Mouse (Mus musculus): ENCODE data around the gene Map3k10.

Gene Map3k10

GRCm38 (mm10) chr7:27674522-27675221 is at the start of gene Map3k10:
Map3k10 (minus strand) TSS chr7:27674598.
- DNase-seq: peak; percentile 96

- no peak for DNase-seq
These were observed 47.6 kb upstream of the Map3k10 start for GRCm38 (mm10) chr7:27721951-27722350.

DNA sequence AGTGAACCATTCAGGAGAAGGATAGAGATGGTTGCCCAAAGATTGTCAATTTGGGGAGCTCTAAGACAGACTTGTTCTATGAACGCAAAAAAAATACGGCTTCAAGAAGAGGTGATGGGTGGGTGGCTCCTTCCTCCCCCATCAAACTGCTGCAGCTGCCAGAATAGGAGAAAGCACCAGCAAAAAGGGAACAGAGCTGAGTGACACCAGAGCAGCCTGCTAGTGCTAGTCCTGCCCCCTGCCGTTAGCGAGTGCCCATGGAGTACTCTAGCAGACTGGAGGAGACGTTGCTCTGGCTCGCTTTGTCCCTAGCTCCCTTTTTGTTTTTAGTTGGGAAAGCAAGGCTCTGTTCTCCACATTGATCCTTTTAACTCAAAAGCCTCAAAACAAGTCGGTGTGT is 36.0 kb upstream of the Map3k10 start:
- DNase-seq: no peak

DNA sequence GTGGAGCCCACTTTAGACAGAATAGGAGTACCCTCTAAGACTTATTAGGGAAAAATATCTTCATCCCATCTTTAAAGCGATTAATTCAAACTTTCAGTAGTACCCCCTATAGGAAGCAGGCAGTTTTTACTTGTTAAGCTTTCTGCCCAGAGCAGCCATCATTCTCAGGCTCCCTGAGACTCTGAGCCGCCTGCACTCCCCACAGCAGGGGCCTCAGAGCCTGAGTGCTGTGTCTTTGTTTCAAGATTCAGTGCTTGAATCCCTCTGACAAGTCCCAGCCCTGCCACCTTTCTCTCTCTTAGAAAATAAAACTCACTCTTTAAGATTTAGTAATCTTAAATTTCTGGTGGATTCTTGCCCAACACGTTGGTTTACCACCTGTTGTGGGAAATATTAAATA is 22.3 kb upstream of the Map3k10 start:
- no peak for DNase-seq

DNA sequence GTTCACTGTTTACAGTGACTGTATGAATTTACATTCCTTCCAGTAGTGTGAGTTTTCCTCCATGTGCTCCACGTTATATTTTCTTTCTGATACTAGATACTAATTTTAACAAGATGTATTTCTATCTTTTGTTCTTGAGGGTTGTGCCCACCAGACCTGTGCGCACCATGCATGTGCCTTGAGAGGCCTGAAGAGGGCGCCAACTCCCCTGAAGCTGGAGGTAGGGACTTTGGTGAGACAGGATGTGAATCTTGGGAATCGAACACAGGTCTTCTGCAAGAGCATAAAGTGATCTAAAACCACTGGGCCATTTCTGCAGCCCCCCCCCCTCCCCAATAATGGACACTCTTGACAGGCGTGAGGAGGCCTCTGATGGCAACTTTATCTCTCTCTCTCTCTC is 16.7 kb upstream of the Map3k10 start:
- DNase-seq: peak; percentile 57

DNA sequence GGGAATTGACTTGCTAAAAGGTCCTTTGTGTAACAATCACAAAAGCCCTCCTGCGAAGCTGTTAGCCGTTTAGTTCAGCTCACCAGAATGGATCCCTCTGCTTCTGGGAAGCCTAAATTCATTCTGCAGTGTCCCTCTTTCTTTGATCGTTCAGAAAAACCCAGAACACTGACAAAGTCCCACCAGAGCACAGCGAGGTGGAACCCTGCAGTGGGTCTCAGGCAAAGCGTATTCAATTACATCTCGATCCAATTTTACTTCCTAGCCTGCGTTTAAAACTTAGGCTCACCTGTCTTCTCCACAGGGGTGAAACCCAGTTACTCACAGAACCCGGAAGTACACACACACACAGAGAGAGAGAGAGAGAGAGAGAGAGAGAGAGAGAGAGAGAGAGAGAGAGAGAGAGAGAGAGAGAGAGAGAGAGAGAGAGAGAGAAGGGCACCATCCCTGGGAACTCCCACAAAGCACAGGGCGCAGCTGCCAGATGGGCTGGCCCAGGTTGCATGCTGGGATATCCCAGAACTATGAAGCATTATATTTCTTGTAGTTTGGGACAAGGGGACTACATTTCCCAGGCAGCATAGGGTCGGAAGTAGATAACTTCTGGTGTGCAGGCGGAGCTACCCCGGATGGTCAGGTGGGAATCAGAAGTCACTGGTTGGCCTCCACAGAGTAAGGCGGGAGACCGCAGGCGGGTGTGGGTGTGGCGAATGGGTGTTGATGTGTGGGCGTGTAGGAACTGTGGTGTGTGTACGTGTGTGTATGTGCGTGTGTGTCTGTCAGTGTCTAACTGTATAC is 14.6 kb upstream of the Map3k10 start, which contains the start of gene Zfp607b:
Gene Zfp607b (plus strand): TSS at position 526 of the 798 bp plus-strand sequence.
- DNase-seq: peak; percentile 92

- no peak for DNase-seq
These were observed 13.9 kb upstream of the Map3k10 start for GRCm38 (mm10) chr7:27688246-27688788.

DNA sequence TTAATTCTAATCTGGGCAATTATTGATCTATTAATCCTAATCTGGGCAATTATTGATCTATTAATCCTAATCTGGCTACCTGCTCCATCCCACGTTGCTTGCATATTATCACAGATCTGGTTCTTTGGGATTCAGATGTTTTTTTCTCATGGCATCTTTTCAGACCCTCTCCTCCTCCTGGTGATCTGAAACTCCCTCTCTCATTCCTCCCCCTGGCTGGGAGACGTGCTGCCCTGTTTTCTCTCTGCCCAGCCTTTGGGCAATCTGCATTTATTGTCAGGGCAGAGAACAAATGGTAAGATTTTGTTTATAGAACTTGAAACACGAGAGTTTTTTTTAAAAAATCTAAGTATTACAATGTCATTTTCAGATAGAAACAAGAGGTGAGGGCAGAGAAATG is 13.4 kb upstream of the Map3k10 start:
- DNase-seq: no peak

- no peak for DNase-seq
These were observed 12.6 kb upstream of the Map3k10 start for GRCm38 (mm10) chr7:27687043-27687442.

DNA sequence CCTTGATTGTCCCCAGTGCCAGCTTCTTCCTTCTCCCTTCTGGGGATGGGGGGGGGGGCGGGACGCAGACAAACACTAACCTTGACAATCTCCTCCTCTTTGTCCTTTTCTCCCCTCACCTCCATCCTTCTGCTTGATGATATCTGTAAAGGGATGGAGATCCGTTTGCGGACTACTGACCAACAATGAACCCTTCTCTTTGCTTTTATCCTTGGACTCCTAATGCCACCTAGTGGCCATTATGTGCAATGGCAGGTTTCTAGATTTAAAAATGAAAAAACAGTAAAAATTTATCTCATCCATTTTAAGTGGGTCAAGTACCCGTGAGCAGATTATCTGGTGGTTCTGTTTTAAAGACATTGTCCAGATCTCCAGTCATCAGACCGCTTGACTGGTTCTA is 11.3 kb upstream of the Map3k10 start:
- no peak for DNase-seq

DNA sequence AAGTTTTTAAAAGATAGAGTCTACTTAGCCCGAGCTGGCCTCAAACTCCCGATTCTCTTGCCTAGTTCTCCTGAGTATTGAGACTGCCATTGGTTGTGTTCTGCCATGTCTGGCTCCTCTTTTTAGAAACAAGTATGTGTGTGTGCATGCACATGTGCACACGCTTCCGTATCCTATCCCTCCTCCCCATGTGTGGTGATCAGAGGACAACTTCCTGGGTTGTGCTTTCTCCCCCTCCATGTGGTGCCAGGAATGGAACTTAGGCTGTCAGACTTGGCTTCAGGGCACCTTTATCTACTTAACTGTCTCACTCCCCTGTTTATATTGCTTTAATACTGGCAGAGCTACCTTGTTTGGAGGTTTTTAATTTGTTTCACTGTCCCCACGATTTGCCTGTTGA is 10.8 kb upstream of the Map3k10 start:
- DNase-seq: no peak

- DNase-seq: no peak
These were observed 8.8 kb upstream of the Map3k10 start for GRCm38 (mm10) chr7:27683218-27683617.

GRCm38 (mm10) chr7:27675222-27675612 is 819 bp upstream of the Map3k10 start:
- DNase-seq: no peak

DNA sequence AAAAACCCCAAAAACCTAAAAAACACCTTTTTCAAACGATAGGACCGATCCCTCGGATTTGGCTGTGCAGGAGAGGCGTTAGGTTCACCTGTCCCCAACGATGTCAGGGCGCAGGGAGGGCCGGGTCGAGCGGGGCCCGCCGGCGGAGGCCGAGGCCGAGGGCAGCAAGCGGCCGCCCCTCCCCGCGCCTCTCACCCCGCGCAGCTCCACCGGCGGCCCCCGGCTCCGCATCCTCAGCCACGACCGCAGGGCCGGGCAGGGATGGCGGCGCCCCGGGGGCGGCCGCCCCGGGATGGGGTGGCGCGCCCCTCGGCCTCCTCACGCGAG is 240 bp downstream of the Map3k10 start:
- no peak for DNase-seq

DNA sequence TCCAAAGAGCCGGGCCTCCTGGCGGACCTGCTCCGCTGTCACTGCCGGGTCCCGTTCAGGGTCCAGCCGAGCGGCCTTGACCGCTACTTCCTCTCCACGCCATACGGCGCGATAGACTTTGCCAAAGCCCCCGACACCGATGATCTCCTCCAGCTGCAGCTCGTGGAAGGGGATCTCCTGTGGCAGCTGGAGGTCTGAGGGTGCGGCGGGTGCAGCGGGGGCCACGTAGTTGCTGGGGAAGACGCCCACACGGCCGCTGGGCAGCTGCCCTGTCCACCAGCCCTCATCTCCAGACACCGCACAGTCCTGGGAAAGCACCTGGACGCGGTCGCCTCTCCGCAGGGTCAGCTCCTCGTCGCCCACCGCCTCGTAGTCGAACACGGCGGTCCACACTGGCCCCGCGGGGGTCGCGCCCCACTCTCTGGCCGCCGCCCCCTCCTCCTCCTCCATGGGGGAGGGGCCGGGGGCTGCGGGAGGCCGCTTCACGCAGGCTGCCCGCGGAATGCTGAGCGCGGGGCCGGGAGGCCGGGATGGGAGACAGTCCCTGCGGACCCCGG is 745 bp downstream of the Map3k10 start:
- peak; percentile 65 for DNase-seq

DNA sequence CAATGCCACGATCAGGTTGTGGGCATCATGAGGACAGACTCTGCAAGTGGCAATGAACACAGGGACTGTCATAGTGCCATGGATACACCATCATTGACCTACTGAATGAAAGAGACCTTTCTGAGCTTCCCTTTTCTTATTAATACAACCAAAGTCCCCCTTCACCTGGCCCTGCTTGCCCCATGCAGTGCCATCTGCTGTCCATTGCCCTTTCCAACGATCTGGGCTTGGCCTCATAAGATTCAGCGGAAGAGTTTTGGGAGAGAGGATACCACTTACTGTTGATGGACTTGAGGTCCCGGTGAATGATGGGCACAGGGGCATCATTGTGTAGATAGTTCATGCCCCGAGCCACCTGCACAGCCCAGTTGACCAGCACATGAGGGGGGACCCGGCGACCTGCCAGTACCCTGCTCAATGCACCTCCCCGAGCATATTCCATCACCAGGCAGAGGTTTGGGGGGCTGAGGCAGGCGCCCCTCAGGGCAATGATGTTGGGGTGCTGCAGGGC is 1.3 kb downstream of the Map3k10 start:
- DNase-seq: no peak

DNA sequence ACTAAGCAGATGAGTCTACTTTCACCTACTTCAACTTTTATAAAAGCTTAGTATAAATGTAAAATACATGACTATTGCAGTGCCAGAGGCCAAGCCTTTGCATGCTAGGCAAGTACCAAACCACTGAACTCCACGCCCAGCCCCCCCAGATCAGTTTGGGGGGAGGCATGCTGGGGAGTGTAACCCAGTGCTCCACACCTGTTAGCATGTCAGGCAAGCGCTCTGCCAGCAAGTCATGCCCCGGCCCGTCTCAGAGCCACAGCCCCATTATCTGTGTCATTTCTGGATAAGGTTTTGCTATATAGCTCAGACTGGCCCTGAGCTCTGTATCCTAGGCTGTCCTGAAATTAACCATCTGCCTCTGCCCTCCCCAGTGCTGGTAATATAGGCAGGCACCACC is 12.4 kb downstream of the Map3k10 start:
- no peak for DNase-seq

GRCm38 (mm10) chr7:27658712-27659663 is 15.4 kb downstream of the Map3k10 start:
- no peak for DNase-seq

GRCm38 (mm10) chr7:27657824-27658395 is 16.5 kb downstream of the Map3k10 start:
- no peak for DNase-seq

DNA sequence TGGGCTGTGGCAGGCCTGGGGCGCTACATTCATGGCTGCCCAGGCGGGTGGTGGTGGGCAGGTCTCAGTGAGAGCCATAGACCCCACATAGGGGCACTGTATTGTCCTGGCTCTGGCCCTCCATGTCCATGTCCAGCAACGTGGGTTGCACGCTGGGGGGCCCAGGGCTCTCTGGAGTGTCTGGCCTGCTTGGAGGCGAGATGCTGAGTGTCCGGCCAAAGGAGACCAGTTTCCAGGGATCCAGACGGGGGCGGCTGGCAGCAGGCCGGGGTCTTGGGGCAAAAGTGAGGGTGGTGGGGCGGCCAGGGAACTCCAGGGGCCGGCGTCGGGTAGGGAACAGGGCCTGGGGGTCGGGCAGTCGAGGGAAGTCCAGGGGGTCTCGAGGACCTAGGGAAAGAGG is 17.8 kb downstream of the Map3k10 start:
- no peak for DNase-seq

DNA sequence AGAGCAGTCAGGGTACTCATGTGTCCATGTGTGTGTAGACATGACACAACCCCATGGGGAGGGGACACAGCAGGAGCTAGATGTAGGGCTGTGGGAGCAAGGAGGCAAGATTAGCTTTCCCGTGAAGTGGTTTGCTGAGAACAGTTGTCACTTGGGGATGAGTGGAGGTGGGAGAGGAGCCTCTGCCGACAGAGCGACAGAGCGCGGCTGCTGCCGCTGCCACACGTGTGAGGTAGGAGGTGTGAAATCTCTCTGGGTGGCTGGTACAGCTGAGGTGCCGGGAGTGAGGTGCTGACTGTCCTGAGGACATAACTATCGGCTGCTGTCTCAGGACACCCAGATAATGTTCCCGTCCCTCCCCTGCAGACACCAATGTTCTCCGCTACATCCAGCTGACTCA is 18.9 kb downstream of the Map3k10 start:
- no peak for DNase-seq
